Mouse (Mus musculus) CH12.LX (cell line): ENCODE measurements around the gene Abtb2.

Experiments used
- CTCF ChIP-seq, 2 experiments: IDR thresholded peaks in 1 of 2; conservative IDR thresholded peaks in 1 of 2; 2 replicates each; pipeline ENCODE4 v1.5.1; 2011 to 2012; ENCODE audit warnings: low read depth in 2 of 2, low read length in 2 of 2, improper control_type of control experiment in 1 of 2, inconsistent platforms in 1 of 2, mild to moderate bottlenecking in 1 of 2, moderate library complexity in 1 of 2
- ETS1 ChIP-seq: conservative IDR thresholded peaks from 2 replicates; pipeline ENCODE4 v1.6.1; 2012; ENCODE audit warnings: low read depth, mild to moderate bottlenecking, inconsistent platforms, low read length, improper control_type of control experiment, moderate library complexity
- GABPA ChIP-seq: IDR thresholded peaks from 2 replicates; pipeline ENCODE4 v1.6.1; 2012; ENCODE audit warnings: low read depth, low read length, improper control_type of control experiment, inconsistent platforms; ENCODE audit not compliant: insufficient replicate concordance
- MAFK ChIP-seq: IDR thresholded peaks from 2 replicates; pipeline ENCODE4 v1.6.1; 2011; ENCODE audit warnings: low read length, improper control_type of control experiment; ENCODE audit not compliant: insufficient replicate concordance
- MAZ ChIP-seq: IDR thresholded peaks from 2 replicates; pipeline ENCODE4 v1.6.1; 2012; ENCODE audit warnings: low read depth, mild to moderate bottlenecking, inconsistent platforms, low read length, improper control_type of control experiment, moderate library complexity
- MEF2A ChIP-seq: IDR thresholded peaks from 2 replicates; pipeline ENCODE4 v1.6.1; 2014; ENCODE audit warnings: low read depth, mild to moderate bottlenecking, inconsistent platforms, low read length, improper control_type of control experiment, borderline replicate concordance
- MYC ChIP-seq: IDR thresholded peaks from 2 replicates; pipeline ENCODE4 v1.6.1; 2011; ENCODE audit warnings: low read depth, mild to moderate bottlenecking, improper control_type of control experiment, low read length
- NRF1 ChIP-seq: IDR thresholded peaks from 2 replicates; pipeline ENCODE4 v1.6.1; 2014; ENCODE audit warnings: low read depth, mild to moderate bottlenecking, inconsistent platforms, low read length, improper control_type of control experiment, moderate library complexity
- POLR2A ChIP-seq: IDR thresholded peaks from 2 replicates; pipeline ENCODE4 v1.6.1; 2011; ENCODE audit warnings: low read depth, mild to moderate bottlenecking, improper control_type of control experiment, low read length
- TBP ChIP-seq: conservative IDR thresholded peaks from 2 replicates; pipeline ENCODE4 v1.6.1; 2011; ENCODE audit warnings: low read depth, low read length, improper control_type of control experiment
- USF1 ChIP-seq: IDR thresholded peaks from 2 replicates; pipeline ENCODE4 v1.6.1; 2014; ENCODE audit warnings: low read depth, mild to moderate bottlenecking, inconsistent platforms, low read length, improper control_type of control experiment
- ZMIZ1 ChIP-seq: IDR thresholded peaks from 2 replicates; pipeline ENCODE4 v1.6.1; 2012; ENCODE audit warnings: low read depth, mild to moderate bottlenecking, inconsistent platforms, low read length, improper control_type of control experiment
- ZNF384 ChIP-seq: IDR thresholded peaks from 2 replicates; pipeline ENCODE4 v1.6.1; 2012; ENCODE audit warnings: low read depth, low read length, improper control_type of control experiment, inconsistent platforms

- TF ChIP-seq ETS1, result no peak
- TF ChIP-seq CTCF (conservative IDR thresholded peaks at IDR 0.05 in 1 of 2, IDR thresholded peaks at IDR 0.05 in 1 of 2; ENCODE audit: low read depth in 2 of 2, low read length in 2 of 2), result no peak
- no peak for TF ChIP-seq GABPA
- no peak for TF ChIP-seq POLR2A
- no peak for TF ChIP-seq USF1
- TF ChIP-seq MAFK, result no peak
- TF ChIP-seq MAZ, result no peak
- no peak for TF ChIP-seq MEF2A
- TF ChIP-seq NRF1, result no peak
- no peak for TF ChIP-seq ZMIZ1
- no peak for TF ChIP-seq TBP
- TF ChIP-seq MYC, result no peak
- TF ChIP-seq ZNF384, result no peak
Measured at GRCm38 (mm10) chr2:103600165-103600891, 34.2 kb downstream of the Abtb2 start.
